Mouse (Mus musculus) retina, postnatal 1 day (tissue): ENCODE results near the gene Trabd2b.

Source experiments
- DNase-seq: peaks from one replicate; pipeline ENCODE4 v3.0.0-alpha.2; 2012

Trabd2b gene

GRCm38 (mm10) chr4:114406355-114407101, at the start of gene Trabd2b:
Gene Trabd2b, plus strand, starts transcription at chr4:114406724.
- peak; percentile 50 for DNase-seq

DNA sequence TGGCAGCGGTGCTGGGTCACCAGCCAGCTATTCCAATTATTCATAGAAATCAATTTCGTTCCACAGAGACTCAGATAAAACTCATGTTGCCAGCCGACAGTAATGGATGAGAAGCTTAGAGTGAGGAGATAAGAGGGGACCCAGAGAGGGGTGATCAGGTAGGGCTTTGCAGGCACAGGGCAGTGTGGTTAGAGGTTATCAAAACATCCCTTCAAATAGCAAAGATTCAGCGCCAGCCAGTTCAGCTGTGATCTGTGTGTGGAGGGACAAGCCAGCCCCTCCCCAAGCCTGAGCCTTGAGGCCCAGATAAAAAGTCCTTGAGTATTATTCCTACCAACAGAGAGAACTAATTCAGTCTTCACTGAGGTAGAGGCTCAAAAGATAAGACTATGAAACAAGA, 49.1 kb upstream of the Trabd2b start:
- DNase-seq: no peak

DNA sequence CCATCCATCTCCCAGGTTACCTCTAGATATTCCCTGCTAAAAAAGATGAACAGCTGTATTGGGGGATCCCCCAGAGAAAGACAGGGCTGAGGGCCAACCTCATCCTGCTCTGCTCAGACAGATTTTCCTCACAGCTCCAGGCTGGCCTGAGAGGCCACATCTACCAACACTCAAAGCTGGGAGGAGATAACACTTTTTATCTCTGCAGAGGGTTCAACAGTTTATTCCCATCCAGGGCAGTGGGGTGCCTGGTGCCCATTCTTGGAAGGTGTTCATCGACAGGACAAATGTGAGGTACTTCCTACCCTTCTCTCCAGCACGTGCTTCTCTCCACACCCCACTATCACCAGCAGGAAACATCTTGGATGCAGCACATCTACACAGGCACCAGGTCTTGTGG, 47.6 kb upstream of the Trabd2b start:
- DNase-seq: no peak

- no peak for DNase-seq
Measured at GRCm38 (mm10) chr4:114359818-114360217, 46.7 kb upstream of the Trabd2b start.

- DNase-seq: no peak
Measured at GRCm38 (mm10) chr4:114361336-114361735, 45.2 kb upstream of the Trabd2b start.

DNA sequence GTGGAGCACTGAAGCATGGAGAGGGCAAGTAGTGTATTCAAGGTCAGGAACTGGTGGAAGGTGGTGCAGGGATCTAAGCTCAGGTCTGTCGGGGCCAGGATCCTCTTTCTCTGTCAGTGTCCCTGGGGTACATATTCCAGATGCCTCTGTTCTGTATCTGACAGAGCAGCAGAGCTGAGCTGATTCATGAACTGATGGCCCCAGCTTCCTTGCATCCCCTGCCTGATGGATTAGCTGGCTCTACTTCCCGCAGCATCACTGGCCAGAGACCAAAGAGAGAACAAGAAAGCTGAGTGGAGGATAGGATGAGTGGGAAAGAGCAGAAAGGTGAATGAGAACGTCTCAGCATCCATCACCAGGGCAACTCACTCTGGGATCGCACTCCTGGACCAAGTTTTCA, 41.5 kb upstream of the Trabd2b start:
- no peak for DNase-seq

GRCm38 (mm10) chr4:114365595-114365994, 40.9 kb upstream of the Trabd2b start:
- DNase-seq: no peak

GRCm38 (mm10) chr4:114367005-114367404, 39.5 kb upstream of the Trabd2b start:
- no peak for DNase-seq

DNA sequence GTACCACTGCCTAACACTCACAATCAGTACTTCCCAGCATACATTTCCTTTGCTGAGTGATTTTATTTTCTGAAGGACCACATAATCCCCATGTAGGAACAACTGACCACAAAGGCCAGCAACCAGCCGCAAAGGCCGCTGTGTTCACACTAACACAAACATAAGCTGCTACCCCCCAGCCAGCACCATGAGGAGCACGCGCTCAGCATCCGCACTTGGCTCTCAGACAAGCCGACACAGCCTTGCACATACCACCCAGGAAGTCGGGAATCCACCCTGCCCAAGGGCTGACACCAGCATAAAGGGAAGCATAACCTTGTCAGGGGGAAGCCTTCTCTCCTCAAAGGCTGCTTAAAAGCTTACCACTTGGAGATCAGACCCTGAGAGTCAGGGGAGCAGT, 38.7 kb upstream of the Trabd2b start:
- no peak for DNase-seq

DNA sequence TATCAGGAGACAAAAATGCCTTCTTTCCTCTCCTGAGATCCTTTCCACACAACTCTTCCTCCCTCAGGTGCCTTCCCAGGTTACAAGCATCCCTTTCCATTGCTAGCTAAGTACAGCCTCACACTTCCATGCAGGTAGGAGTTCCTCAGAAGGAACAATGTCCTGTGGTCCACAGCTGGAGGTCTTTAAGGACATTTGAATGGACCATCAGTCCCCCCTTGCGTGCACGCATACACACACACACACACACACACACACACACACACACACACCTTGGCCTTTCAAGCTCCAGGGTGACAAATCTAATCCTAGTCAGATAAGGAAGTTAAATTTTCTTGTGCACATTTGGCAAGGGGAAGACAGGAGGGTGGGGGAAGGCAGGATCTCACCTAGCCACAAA, 36.9 kb upstream of the Trabd2b start:
- DNase-seq: no peak

GRCm38 (mm10) chr4:114370935-114371715, 35.4 kb upstream of the Trabd2b start:
- DNase-seq: no peak

DNA sequence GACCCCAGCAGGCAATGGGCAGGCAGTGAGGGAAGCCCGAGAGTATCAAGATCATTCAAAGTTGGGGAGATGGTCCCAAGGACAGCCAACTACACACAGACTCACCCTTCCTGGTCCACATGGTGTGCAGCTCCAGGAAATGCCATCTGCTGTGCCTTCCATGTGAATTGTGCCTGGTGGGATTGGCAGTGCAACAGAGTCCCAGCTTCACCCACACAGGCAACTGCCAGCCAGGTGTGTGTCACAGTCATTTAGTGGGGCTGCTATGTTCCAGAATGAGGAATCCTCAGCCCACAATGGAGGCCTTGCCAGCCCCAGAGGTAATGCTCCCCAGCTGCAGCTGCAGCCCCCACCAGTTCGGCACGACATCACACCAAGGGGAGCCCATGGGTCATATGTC, 33.8 kb upstream of the Trabd2b start:
- no peak for DNase-seq

DNA sequence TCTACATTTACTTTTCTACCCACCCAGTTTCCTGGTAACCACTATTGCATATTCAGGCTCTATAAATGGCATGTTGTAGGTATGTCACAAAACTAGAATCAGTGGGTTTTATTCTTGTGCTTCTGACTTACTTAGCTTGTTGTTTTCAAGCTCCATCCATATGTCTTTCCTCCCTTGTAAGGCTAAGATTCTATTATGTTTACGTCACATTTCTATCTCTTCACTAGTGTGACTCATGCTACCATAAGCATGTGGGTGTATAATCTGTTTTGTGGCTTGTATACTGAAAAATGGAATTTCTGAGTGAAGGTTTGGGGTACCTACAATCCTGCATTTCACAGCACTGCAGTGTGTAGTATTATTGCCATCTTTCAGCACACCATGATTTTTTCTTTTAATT, 32.2 kb upstream of the Trabd2b start:
- no peak for DNase-seq

DNA sequence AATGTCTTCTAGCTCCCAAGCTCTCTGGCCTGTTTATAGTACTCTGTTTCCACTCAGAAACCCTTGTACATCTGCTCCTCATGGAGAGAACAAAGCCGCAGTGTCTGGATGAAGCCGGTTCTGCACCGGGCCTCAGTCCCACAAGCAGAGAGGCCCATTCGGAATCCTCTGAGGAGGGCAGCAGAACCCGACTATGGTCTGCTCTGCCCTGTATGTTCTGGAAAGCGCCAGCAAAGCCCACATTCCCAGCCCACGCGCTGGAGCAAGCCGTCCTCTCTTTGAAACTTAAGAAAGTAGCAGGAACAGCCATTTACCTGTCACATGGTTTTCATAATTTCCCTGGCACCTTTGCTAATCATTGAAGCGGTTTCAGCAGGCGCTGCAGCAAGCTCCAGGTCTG, 29.0 kb upstream of the Trabd2b start:
- DNase-seq: no peak

GRCm38 (mm10) chr4:114378512-114378911, 28.0 kb upstream of the Trabd2b start:
- DNase-seq: no peak

DNA sequence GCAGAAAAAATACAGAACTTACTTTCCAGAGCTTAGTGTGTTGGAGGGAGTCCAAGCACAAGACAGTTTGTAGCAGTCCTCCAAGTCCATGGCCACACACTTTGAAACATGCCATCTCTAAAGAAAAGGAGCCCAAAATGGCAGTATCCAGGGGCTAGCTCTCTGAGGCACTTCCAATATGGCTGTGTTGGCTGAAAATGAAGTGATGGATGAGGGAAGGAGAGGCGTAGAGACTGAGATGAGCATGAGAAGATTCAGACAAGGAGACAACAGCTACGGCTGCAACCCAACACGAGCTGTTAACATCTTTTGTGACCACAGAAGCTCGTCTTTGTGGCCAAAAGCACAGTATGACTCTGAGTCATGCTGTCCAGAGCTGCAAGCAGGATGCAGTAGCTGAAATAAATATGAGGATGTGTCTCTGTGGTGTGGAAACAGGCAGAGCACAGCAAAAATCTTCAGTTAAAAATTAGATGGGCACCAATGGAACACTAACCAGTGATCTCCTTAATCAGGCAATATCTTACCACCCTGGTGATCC, 27.0 kb upstream of the Trabd2b start:
- no peak for DNase-seq

- peak; percentile 44 for DNase-seq
Measured at GRCm38 (mm10) chr4:114382627-114383026, 23.9 kb upstream of the Trabd2b start.

DNA sequence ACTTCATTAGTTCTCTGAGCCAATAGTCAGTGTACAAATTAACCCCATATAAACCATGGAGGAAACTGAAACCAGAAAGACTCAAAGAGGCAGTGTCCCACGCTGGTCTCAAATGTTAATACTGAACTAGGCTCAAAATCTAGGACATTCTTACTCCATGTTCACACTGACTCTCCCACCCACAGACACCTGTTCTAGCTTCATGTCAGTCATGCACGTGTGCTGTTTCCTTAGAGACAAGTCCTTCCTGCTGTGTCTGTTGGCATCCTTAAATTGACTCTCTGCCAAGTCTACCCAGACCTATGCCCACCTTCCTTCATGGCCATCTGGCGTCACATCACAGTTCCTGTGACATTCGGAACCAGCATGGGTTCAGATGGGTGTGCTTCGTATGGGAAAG, 21.3 kb upstream of the Trabd2b start:
- no peak for DNase-seq

DNA sequence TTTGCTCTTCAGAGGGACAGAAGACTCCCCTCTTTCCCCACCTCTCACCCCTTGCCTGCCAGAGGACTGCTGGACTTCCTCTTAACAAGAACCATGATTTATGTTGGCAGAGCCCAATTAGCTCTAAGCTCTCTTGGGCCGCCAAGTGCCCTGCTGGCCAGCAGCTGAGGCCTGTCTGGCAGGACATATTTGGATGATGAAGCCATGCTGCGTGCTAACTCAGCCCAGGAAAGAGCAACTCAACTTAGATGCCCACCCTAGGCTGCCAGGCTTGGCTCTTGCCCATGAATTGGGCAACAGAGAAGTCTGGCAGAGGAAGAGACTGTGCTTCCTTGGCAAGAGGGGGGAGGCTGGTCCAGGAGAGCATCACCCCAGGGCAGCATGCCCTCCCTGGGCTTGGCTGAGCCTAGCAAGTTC, 20.1 kb upstream of the Trabd2b start:
- no peak for DNase-seq

GRCm38 (mm10) chr4:114387527-114388135, 18.9 kb upstream of the Trabd2b start:
- DNase-seq: no peak

DNA sequence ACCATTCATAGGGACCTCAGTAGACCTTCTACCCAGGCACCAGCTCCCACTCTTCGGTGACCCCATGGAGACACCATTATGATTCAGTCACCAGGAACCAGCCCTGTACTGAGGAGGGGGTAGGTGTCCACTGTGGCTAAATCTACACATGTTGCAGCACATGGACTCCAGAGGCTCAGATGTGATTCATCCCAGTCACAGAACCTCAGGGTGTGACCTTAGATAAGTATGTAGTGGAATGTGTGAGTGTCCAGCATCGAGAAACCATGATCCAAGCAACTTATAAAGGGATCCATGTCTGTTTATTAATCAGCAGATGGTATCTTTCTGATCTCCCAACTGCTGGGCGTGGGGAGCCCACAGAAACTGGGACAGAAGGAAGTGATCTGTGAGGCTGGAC, 18.2 kb upstream of the Trabd2b start:
- no peak for DNase-seq

- no peak for DNase-seq
Measured at GRCm38 (mm10) chr4:114389653-114390052, 16.9 kb upstream of the Trabd2b start.

- DNase-seq: no peak
Measured at GRCm38 (mm10) chr4:114397625-114398024, 8.9 kb upstream of the Trabd2b start.

DNA sequence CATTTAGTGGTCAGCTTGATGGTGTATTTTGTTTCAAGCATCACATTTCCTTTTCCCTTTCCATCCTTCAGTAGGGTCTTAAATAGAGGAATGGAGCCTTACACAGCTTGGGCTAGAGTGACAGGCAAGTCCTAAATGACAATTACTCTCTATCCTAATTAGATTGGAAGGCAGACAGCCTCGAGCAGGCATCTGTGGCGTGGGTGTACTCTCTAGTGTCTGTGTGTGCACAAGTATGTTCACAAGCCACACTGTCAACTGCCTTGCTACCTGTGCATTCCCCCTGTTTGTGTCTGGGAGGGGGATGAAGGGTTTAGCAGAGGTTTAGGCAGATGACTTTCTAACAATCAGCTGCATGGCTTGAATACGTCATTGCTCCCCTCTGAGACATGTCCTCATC, 6.7 kb upstream of the Trabd2b start:
- DNase-seq: no peak
